Mouse (Mus musculus) stomach, embryonic 15.5 days (tissue): ENCODE measurements around the gene Xylt2. TPM values are rescaled to one million over a fixed set of nuclear protein-coding genes. Genes with fewer than 3 reads are reported as not detected.
A peak's percentile ranks its signal among the peaks of the same experiment; 100 is the strongest.

ENCODE experiments used
- ATAC-seq: fragments of 200-750 bp; cut with Nextera tagmentation; 2 replicates; pipeline ENCODE4 v1.8.0; 2017; ENCODE audit warnings: low read depth, moderate number of reproducible peaks, moderate TSS enrichment; ENCODE audit not compliant: insufficient read depth, low FRiP score
- H3K27ac ChIP-seq: fragments of 300-500 bp; sonication (generic); 2 replicates; pipeline ENCODE4 v1.5.1; 2015; ENCODE audit warnings: mild to moderate bottlenecking, inconsistent platforms
- H3K27me3 ChIP-seq: fragments of 300-500 bp; sonication (generic); replicated peaks from 2 replicates; pipeline ENCODE4 v1.6.1; 2015; ENCODE audit warnings: inconsistent platforms
- H3K36me3 ChIP-seq: fragments of 300-500 bp; sonication (generic); 2 replicates; pipeline ENCODE4 v1.6.1; 2015; ENCODE audit warnings: inconsistent platforms
- H3K4me1 ChIP-seq: fragments of 300-500 bp; sonication (generic); 2 replicates; pipeline ENCODE4 v1.6.1; 2015; ENCODE audit warnings: inconsistent platforms
- H3K4me2 ChIP-seq: fragments of 300-500 bp; sonication (generic); 2 replicates; pipeline ENCODE4 v1.6.1; 2015; ENCODE audit warnings: mild to moderate bottlenecking, inconsistent platforms
- H3K4me3 ChIP-seq: fragments of 300-500 bp; sonication (generic); replicated peaks from 2 replicates; pipeline ENCODE4 v1.5.1; 2015; ENCODE audit warnings: inconsistent platforms
- H3K9ac ChIP-seq: fragments of 300-500 bp; sonication (generic); 2 replicates; pipeline ENCODE4 v1.6.1; 2015; ENCODE audit warnings: inconsistent platforms
- H3K9me3 ChIP-seq: fragments of 300-500 bp; sonication (generic); 2 replicates; pipeline ENCODE4 v1.6.1; 2016; ENCODE audit warnings: inconsistent platforms
- WGBS: fragments of 180-500 bp; shearing (Covaris S2); methylation state at CpG from one replicate; pipeline ENCODE4 v1.1.7; 2015; 5-methylcytosine and 5-hydroxymethylcytosine counted together
- polyA plus RNA-seq: library from polyadenylated mRNA; unstranded; fragments of >200 nt; fragmentation: Nextera tagmentation; extraction: Ambion mirVana; gene quantifications from 2 replicates; pipeline ENCODE4 v1.2.1, GENCODE M21; 2015

Gene Xylt2
- polyA plus RNA-seq, result 19.3 and 20.3 TPM in 2 replicates

DNA sequence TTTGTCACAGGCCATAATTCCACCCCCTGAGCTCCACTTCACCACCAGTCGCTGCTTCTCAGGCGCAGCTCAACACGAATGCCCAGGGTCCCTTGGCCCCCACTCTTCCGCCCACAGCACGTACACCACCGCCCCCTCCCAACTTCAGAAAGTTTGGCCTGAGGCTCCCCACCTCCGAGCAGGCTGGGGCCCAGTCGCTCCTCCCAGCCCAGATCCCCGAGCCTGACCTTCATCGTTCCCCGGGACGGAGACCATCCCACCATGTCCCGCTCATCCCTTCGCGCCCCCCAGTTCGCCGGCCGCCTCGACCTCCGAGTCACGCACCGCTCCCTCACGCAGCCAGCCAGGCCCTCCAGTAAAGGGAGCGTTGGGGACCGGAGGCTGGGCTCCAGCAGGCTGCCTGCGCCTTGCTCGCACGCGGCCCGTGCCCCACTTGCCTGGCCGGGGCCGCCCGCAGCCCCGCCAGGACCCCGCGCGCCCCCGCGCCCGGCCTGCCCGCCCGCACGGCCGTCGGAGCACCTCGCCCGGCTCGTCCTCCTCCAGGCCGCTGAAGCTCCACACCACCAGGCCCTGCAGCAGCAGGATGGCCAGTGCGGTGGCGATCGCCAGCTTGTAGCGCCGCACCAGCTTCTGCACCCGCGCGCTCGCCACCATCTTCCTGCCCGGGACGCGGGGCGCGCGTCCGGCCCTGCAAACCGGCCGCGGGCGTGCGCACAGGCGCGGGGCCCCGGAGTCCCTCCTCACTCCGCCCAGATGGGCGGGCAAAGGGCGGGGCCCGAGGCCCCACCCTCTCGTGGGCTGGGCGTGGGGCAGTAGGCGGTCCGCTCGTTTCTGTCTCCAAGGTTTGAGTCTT, at the start of gene Xylt2:
Gene Xylt2, minus strand, starts transcription at position 762 of the 853 bp plus-strand sequence.
- WGBS, result under 1% methylated on average over 82 of the region's 82 CpGs
- Histone ChIP-seq H3K27me3 (no peaks in the 10 kb centered on the region), H3K9me3 (no peaks in the 10 kb centered on the region), H3K9ac (peak within 1 kb of the TSS; percentile 100), H3K4me2 (peak within 1 kb of the TSS; percentile 87), H3K4me1 (peaks cover 30% of the 10 kb centered on the region), H3K4me3 (peak within 1 kb of the TSS; percentile 94), H3K27ac (peak within 1 kb of the TSS; percentile 86), H3K36me3 (no peaks in the 10 kb centered on the region; the same call in 1 of the 2 replicates)
- ATAC-seq, result peak; percentile 93

DNA sequence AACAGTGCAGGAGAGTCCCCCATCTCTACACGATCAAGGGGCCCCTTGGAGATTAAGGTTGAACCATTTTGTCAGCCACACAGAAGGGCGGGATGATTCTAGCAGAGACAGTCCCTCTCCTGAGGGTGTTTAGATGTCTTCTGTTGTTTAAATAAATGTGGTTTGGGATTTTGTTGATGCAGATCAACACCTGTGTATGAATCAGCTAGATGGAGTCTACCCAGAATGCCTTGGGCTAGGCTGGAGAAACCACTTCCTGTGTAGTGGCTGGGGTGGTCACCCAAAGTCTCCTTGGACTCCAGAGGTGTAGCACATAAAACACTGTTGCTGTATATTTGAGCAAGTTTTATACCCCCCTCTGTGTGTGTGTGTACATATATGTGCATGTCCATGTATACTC, 41.9 kb upstream of the Xylt2 start:
- H3K27me3 ChIP-seq, result no peaks in the 10 kb centered on the region
- no peaks in the 10 kb centered on the region for H3K9me3 ChIP-seq
- no peak overlapping the region for H3K27ac ChIP-seq
- H3K9ac ChIP-seq, result no peak overlapping the region
- WGBS, result 75% methylated on average over 2 of the region's 2 CpGs
- H3K4me2 ChIP-seq, result no peak overlapping the region
- no peak overlapping the region for H3K4me3 ChIP-seq
- no peaks in the 10 kb centered on the region for H3K36me3 ChIP-seq
- ATAC-seq, result no peak
- peaks cover 7% of the 10 kb centered on the region; the same call in 1 of the 2 replicates for H3K4me1 ChIP-seq

DNA sequence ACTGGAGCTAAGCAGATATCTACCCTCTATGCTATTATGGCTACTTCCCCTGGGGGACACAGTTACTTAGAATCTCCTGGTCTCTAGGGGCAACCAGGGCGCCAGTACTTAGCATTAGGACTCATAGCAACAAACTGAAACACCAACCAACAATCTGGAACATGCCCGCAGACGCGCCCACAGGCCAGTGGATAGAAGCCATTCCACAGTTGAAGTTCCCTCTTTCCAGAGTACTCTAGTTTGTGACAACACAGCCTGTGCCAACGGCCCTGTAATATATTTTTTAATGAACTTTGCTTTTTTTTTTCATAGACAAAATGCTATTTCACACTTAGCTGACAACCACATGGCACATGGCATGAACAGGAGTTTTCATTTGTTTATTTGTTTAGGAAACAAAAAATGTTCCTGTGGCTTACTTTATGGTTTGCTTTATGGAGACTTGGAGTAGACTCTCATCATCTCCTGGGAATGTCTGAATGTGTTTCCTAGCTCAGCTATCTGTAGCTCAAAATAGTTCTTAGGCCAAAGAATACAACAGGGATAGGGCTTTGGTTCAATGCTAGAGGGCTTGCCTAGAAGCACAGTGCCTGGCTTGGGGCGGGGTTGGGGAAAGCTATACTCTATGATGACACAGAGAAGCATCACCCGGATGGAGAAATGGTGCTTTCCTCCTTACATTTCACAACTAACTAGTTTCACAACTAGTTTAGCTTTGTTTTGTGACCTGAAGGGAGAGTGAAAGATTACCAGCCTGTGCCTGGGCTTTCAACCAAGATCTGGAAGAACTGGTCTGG, 41.0 kb upstream of the Xylt2 start:
- H3K27ac ChIP-seq, result no peak overlapping the region
- H3K4me2 ChIP-seq, result no peak overlapping the region
- no peak overlapping the region for H3K4me3 ChIP-seq
- H3K27me3 ChIP-seq, result no peaks in the 10 kb centered on the region
- 88% methylated on average over 7 of the region's 7 CpGs for WGBS
- no peaks in the 10 kb centered on the region for H3K36me3 ChIP-seq
- peaks cover 12% of the 10 kb centered on the region; the same call in 1 of the 2 replicates for H3K4me1 ChIP-seq
- no peak for ATAC-seq
- no peak overlapping the region for H3K9ac ChIP-seq
- no peaks in the 10 kb centered on the region for H3K9me3 ChIP-seq

DNA sequence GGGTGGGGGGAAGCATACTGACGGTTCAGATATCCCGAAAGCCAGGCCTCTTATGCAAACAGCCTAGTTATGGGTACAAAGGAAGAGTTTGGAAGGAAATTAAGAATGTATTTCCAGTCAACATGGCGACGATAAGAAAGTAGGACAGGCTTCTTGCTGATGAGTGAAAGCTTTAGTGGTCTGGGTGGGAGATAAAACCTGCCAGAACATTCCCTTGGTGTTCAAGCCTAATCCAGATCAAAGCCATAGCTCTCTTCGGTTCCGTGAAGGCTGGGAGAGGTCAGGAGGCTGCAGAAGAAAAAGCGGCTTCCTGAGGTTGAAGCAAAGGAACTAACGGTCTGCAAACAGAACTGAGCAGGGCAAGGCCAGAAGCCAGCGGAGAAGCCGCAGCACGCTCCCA, 39.9 kb upstream of the Xylt2 start:
- Histone ChIP-seq H3K4me2 (no peak overlapping the region), H3K9ac (no peak overlapping the region), H3K36me3 (no peaks in the 10 kb centered on the region), H3K27me3 (no peaks in the 10 kb centered on the region), H3K27ac (no peak overlapping the region), H3K4me1 (peaks cover 12% of the 10 kb centered on the region; the same call in 1 of the 2 replicates), H3K9me3 (no peaks in the 10 kb centered on the region), H3K4me3 (no peak overlapping the region)
- no peak for ATAC-seq
- 34% methylated on average over 11 of the region's 11 CpGs for WGBS

DNA sequence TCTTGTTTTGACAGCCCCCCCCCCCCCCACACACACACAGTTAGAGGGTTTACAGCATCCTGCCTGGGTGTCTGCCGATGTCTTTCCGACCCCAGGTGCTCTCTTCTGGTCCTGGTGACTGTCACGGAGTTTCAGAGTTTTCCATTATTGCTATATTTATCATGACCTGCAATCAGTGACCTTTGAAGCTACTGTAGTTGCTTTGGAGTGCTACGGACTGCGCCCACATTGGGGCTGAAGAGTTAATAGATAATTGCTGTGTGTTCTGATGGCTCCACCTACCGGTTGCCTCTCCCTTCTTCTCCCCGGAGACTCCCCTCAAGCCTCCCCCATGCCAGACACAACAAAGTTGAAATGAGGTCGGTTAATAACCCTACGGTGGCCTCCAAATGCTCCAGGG, 39.4 kb upstream of the Xylt2 start:
- H3K27ac ChIP-seq, result no peak overlapping the region
- H3K27me3 ChIP-seq, result no peaks in the 10 kb centered on the region
- peak overlapping the region; percentile 34 for H3K4me2 ChIP-seq
- H3K4me1 ChIP-seq, result peaks cover 9% of the 10 kb centered on the region; the same call in 1 of the 2 replicates
- WGBS, result 5% methylated on average over 9 of the region's 9 CpGs
- no peak overlapping the region for H3K9ac ChIP-seq
- no peak overlapping the region for H3K4me3 ChIP-seq
- ATAC-seq, result peak; percentile 51; the same call in 1 of the 2 replicates
- H3K36me3 ChIP-seq, result no peaks in the 10 kb centered on the region
- H3K9me3 ChIP-seq, result no peaks in the 10 kb centered on the region

DNA sequence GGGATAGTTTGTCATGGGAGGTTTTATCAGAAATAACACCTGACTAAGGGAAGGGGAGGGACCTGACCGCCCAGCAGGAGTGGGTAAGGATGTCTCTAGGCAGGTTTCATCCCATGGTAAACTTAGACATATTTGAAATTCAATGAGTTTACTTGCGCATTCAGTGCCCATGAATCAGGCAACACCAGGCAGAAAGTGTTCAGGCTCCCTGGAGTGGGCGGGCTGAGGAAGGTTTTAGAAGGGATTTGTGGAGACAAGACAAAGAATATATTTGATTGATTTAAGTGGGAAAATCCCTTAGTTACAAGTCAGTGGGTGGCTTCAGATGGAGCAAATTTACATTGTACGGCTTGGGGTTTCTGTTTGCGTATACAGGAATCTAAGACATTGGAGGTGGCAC, 38.3 kb upstream of the Xylt2 start:
- ATAC-seq, result no peak
- WGBS, result 67% methylated on average over 5 of the region's 5 CpGs

DNA sequence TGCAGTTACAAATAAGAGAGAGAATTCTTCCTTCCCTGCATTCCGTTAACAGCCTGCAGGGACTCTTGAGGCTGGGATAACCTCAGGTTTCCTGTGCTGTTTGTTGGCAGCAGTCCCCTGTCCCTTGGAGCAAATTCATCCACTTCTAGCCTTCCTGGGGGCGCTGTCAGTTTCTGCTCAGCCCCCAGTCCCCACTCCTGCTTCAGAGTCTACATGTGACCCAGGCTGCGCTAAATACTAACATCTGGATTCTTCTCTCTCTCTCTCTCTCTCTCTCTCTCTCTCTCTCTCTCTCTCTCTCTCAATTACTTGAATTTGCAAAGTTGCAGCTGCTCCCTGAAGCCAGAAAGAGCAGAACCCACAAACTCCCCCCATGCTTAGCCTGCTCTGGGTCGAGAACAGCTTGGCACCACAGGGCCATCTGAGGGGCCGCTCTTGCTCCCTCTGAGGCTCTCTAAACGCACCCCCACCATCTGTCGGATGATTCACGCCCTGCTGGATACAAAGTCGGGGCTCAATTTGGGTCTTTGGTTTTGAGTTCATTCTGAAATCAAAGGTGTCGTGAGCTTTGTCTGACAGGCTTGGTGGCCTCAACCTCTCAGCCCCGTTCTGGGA, 36.0 kb upstream of the Xylt2 start:
- H3K9ac ChIP-seq, result no peak overlapping the region
- H3K27ac ChIP-seq, result peak overlapping the region; percentile 54; the same call in 1 of the 2 replicates
- 25% methylated on average over 11 of the region's 11 CpGs for WGBS
- no peaks in the 10 kb centered on the region for H3K36me3 ChIP-seq
- no peaks in the 10 kb centered on the region for H3K27me3 ChIP-seq
- H3K4me1 ChIP-seq, result peaks cover 9% of the 10 kb centered on the region; the same call in 1 of the 2 replicates
- ATAC-seq, result 0 out of 2 replicates have a peak, but pooled peaks have one; percentile 18
- H3K4me3 ChIP-seq, result no peak overlapping the region
- H3K4me2 ChIP-seq, result peak overlapping the region; percentile 13; the same call in 1 of the 2 replicates
- no peaks in the 10 kb centered on the region for H3K9me3 ChIP-seq

More for the DNA sequence above, 38.3 kb upstream of the Xylt2 start:
- Histone ChIP-seq H3K9me3 (no peaks in the 10 kb centered on the region), H3K4me3 (no peak overlapping the region), H3K9ac (no peak overlapping the region), H3K4me1 (peaks cover 9% of the 10 kb centered on the region; the same call in 1 of the 2 replicates), H3K4me2 (no peak overlapping the region), H3K36me3 (no peaks in the 10 kb centered on the region), H3K27ac (no peak overlapping the region), H3K27me3 (no peaks in the 10 kb centered on the region)

DNA sequence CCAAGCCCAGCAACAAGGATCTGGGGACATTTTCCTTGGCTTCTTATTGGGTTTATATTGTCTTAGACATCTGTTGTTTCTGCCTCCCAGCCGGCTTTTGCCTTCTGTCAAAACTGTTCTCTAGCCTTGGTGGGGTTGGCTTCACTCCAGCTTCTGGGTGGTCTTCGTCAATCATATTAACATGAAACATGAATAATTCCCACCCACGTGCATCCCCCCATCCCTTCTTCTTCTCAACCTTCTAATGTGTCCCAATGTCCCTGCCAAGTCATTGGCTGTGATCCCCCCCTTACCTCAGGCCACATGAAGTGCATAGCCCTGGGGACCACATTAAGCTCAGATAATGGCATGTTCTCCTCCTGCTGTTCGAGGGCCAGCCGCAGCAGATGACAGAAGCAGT, 27.2 kb upstream of the Xylt2 start, which contains the start of gene Gm11541:
Gene Gm11541, minus strand, starts transcription at position 28 of the 400 bp plus-strand sequence.
- Histone ChIP-seq H3K27ac (peak within 1 kb of the TSS; percentile 38), H3K9ac (no peak within 1 kb of the TSS), H3K4me2 (no peak within 1 kb of the TSS), H3K4me1 (peaks cover 14% of the 10 kb centered on the region), H3K36me3 (no peaks in the 10 kb centered on the region), H3K4me3 (no peak within 1 kb of the TSS), H3K27me3 (no peaks in the 10 kb centered on the region), H3K9me3 (no peaks in the 10 kb centered on the region)
- 57% methylated on average over 5 of the region's 5 CpGs for WGBS
- ATAC-seq, result no peak

DNA sequence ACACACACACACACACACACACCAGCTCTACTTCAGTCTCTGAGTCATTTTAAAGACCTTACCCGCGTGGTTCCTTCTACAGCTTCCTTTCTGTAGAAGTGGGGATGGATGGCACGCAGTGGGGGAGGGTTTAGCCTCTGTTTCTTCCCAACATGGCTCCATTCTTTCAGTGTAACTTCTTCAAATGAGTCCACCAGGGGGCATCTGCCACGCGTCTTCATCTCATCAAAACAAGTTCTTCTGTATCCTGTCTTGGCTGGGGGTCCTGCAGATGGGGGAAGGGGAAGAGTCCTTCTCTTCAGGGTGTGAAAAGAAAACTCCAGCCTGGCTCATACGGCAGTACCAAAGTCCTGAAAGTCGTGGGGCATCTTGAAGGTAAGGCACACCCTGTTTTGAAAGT, 26.7 kb upstream of the Xylt2 start:
- Histone ChIP-seq H3K9ac (no peak overlapping the region), H3K9me3 (no peaks in the 10 kb centered on the region), H3K36me3 (no peaks in the 10 kb centered on the region), H3K27me3 (no peaks in the 10 kb centered on the region), H3K27ac (peak overlapping the region; percentile 38), H3K4me2 (no peak overlapping the region), H3K4me1 (peaks cover 14% of the 10 kb centered on the region), H3K4me3 (no peak overlapping the region)
- 42% methylated on average over 7 of the region's 7 CpGs for WGBS
- ATAC-seq, result no peak

DNA sequence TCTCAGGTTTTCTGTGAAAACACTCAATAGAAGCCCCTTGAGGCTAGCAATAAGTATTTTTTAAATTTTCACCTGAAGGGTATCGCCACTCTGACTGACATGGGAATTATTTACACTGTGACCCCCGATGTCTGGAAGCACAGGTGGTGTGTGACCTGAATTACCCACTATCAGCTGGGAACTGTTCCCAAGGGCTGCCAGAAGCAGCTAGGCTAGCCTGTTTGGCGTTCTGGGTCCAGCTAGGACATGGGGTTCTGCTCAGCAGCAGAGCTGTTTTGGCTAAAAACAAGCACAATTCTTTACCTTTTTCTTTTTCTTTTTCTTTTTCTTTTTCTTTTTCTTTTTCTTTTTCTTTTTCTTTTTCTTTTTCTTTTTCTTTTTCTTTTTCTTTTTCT, 24.9 kb upstream of the Xylt2 start:
- H3K4me3 ChIP-seq, result no peak overlapping the region
- 17% methylated on average over 3 of the region's 3 CpGs for WGBS
- no peak overlapping the region for H3K9ac ChIP-seq
- H3K27ac ChIP-seq, result peak overlapping the region; percentile 19
- H3K27me3 ChIP-seq, result no peaks in the 10 kb centered on the region
- no peaks in the 10 kb centered on the region for H3K36me3 ChIP-seq
- no peak for ATAC-seq
- peak overlapping the region; percentile 49 for H3K4me2 ChIP-seq
- peaks cover 14% of the 10 kb centered on the region for H3K4me1 ChIP-seq
- no peaks in the 10 kb centered on the region for H3K9me3 ChIP-seq

DNA sequence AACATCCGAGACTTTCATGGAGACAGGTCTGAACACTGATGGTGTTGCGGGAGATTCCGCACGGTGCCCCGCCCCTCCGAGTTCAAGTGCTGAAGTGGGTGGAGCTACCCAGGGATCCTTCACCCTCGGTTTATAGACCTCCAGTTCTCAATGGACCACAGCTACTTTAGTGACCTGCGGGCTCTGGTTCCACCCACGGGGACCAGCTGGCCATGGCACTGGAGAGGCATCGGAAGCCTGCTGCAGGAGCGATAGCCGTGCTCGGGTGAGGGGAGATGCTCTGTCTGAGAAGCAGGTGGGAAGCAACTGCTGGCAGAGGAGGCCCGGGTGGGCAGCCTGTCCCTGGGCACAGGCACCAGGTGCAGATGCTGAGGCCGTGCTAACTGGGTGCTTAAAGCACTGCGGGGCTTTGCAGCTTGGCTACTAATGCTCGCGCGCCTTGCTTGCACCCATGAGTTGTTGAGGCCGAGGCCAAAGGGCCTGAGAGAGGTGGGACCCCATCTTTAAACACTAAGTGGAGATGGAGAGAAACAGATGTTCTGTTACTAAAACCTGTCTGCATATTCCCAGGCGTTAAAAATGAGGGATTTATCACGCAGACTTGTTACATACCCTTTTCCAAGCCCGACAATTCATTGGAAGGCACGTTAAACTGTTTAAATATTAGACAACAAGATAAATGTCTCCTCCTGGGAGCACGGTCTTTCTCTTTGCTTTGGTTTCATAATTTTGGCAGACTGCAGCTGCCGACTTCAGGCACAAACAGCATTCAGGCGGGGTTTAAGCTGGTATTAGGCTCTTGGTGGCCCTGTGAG, 24.3 kb upstream of the Xylt2 start:
- H3K4me3 ChIP-seq, result peak overlapping the region; percentile 20
- peak overlapping the region; percentile 50 for H3K27ac ChIP-seq

More for the DNA sequence above, 24.3 kb upstream of the Xylt2 start:
- H3K9ac ChIP-seq, result no peak overlapping the region
- WGBS, result 23% methylated on average over 27 of the region's 27 CpGs
- 0 out of 2 replicates have a peak, but pooled peaks have one; percentile 23 for ATAC-seq
- peak overlapping the region; percentile 49 for H3K4me2 ChIP-seq
- H3K27me3 ChIP-seq, result no peaks in the 10 kb centered on the region
- H3K4me1 ChIP-seq, result peaks cover 14% of the 10 kb centered on the region
- no peaks in the 10 kb centered on the region for H3K9me3 ChIP-seq
- H3K36me3 ChIP-seq, result no peaks in the 10 kb centered on the region
